Mouse (Mus musculus): ENCODE data around the gene Tcf3. TPM values are rescaled to one million over a fixed set of nuclear protein-coding genes. Genes with fewer than 3 reads are reported as not detected.
A peak's percentile ranks its signal among the peaks of the same experiment; 100 is the strongest.

The Tcf3 gene
- polyA plus RNA-seq, 1 experiment from 2014 or later: 44.4 TPM

- peak overlapping the region; percentile 99 for H3K9ac ChIP-seq (ENCODE audit: low read depth, low read length)
- no peaks in the 10 kb centered on the region for H3K9me3 ChIP-seq (replicated peaks; ENCODE audit: control insufficient read depth, low read length)
- ATAC-seq (ENCODE audit: low read depth): no peak
- H3K36me3 ChIP-seq (ENCODE audit: control insufficient read depth, insufficient read depth): peaks cover 22% of the 10 kb centered on the region
- peaks cover 46% of the 10 kb centered on the region for H3K4me1 ChIP-seq (ENCODE audit: control insufficient read depth, low read depth, low read length)
- H3K4me3 ChIP-seq (ENCODE audit: low read depth, low read length): peak overlapping the region; percentile 96
- H3K27me3 ChIP-seq (ENCODE audit: control insufficient read depth, insufficient read depth, low read depth, low read length): no peaks in the 10 kb centered on the region
- peak overlapping the region; percentile 98 for H3K27ac ChIP-seq (ENCODE audit: low read length)
- H3K4me2 ChIP-seq (ENCODE audit: low read depth, low read length): peak overlapping the region; percentile 72
- under 1% methylated on average over 53 of the region's 60 CpGs for WGBS (ENCODE audit: insufficient replicate concordance)
Observed at GRCm38 (mm10) chr10:80432936-80433512, 423 bp downstream of the Tcf3 start.

- H3K4me1 ChIP-seq (ENCODE audit: control insufficient read depth, low read depth, low read length): peaks cover 43% of the 10 kb centered on the region
- peak overlapping the region; percentile 98 for H3K27ac ChIP-seq (ENCODE audit: low read length)
- H3K36me3 ChIP-seq (ENCODE audit: control insufficient read depth, insufficient read depth): peaks cover 27% of the 10 kb centered on the region
- 3% methylated on average over 4 of the region's 4 CpGs for WGBS (ENCODE audit: insufficient replicate concordance)
- peak overlapping the region; percentile 72 for H3K4me2 ChIP-seq (ENCODE audit: low read depth, low read length)
- H3K27me3 ChIP-seq (ENCODE audit: control insufficient read depth, insufficient read depth, low read depth, low read length): no peaks in the 10 kb centered on the region
- H3K4me3 ChIP-seq (ENCODE audit: low read depth, low read length): peak overlapping the region; percentile 96
- no peak for ATAC-seq (ENCODE audit: low read depth)
- H3K9ac ChIP-seq (ENCODE audit: low read depth, low read length): peak overlapping the region; percentile 99
- H3K9me3 ChIP-seq (replicated peaks; ENCODE audit: control insufficient read depth, low read length): no peaks in the 10 kb centered on the region
Observed at GRCm38 (mm10) chr10:80432387-80432785, 1.1 kb downstream of the Tcf3 start.

GRCm38 (mm10) chr10:80431570-80432386, 1.7 kb downstream of the Tcf3 start:
- peak overlapping the region; percentile 72 for H3K4me2 ChIP-seq (ENCODE audit: low read depth, low read length)
- H3K4me3 ChIP-seq (ENCODE audit: low read depth, low read length): peak overlapping the region; percentile 96
- no peaks in the 10 kb centered on the region for H3K27me3 ChIP-seq (ENCODE audit: control insufficient read depth, insufficient read depth, low read depth, low read length)
- peak overlapping the region; percentile 99 for H3K9ac ChIP-seq (ENCODE audit: low read depth, low read length)
- WGBS (ENCODE audit: insufficient replicate concordance): 22% methylated on average over 16 of the region's 16 CpGs
- H3K4me1 ChIP-seq (ENCODE audit: control insufficient read depth, low read depth, low read length): peaks cover 40% of the 10 kb centered on the region
- H3K27ac ChIP-seq (ENCODE audit: low read length): peak overlapping the region; percentile 98
- peaks cover 33% of the 10 kb centered on the region for H3K36me3 ChIP-seq (ENCODE audit: control insufficient read depth, insufficient read depth)
- H3K9me3 ChIP-seq (replicated peaks; ENCODE audit: control insufficient read depth, low read length): no peaks in the 10 kb centered on the region
- no peak for ATAC-seq (ENCODE audit: low read depth)

GRCm38 (mm10) chr10:80430375-80430980, 3.0 kb downstream of the Tcf3 start:
- Histone ChIP-seq H3K9me3 (replicated peaks; ENCODE audit: control insufficient read depth, low read length) (no peaks in the 10 kb centered on the region; the same call in 1 of the 2 replicates), H3K27ac (ENCODE audit: low read length) (0 out of 2 replicates have a peak overlapping the region, but pooled peaks have one; percentile 20), H3K27me3 (ENCODE audit: control insufficient read depth, insufficient read depth, low read depth, low read length) (no peaks in the 10 kb centered on the region), H3K9ac (ENCODE audit: low read depth, low read length) (no peak overlapping the region), H3K4me2 (ENCODE audit: low read depth, low read length) (no peak overlapping the region), H3K36me3 (ENCODE audit: control insufficient read depth, insufficient read depth) (peaks cover 46% of the 10 kb centered on the region), H3K4me1 (ENCODE audit: control insufficient read depth, low read depth, low read length) (peaks cover 27% of the 10 kb centered on the region), H3K4me3 (ENCODE audit: low read depth, low read length) (no peak overlapping the region)
- 75% methylated on average over 6 of the region's 8 CpGs for WGBS (ENCODE audit: insufficient replicate concordance)
- no peak for ATAC-seq (ENCODE audit: low read depth)

GRCm38 (mm10) chr10:80429800-80430199, 3.6 kb downstream of the Tcf3 start:
- Histone ChIP-seq H3K4me1 (ENCODE audit: control insufficient read depth, low read depth, low read length) (peaks cover 21% of the 10 kb centered on the region), H3K4me2 (ENCODE audit: low read depth, low read length) (no peak overlapping the region), H3K9me3 (replicated peaks; ENCODE audit: control insufficient read depth, low read length) (peaks cover 6% of the 10 kb centered on the region; the same call in 1 of the 2 replicates), H3K36me3 (ENCODE audit: control insufficient read depth, insufficient read depth) (peaks cover 53% of the 10 kb centered on the region), H3K27me3 (ENCODE audit: control insufficient read depth, insufficient read depth, low read depth, low read length) (no peaks in the 10 kb centered on the region), H3K27ac (ENCODE audit: low read length) (no peak overlapping the region; the same call in 1 of the 2 replicates), H3K4me3 (ENCODE audit: low read depth, low read length) (no peak overlapping the region), H3K9ac (ENCODE audit: low read depth, low read length) (no peak overlapping the region)
- no peak for ATAC-seq (ENCODE audit: low read depth)
- WGBS (ENCODE audit: insufficient replicate concordance): 86% methylated on average over 8 of the region's 8 CpGs

GRCm38 (mm10) chr10:80425041-80425440, 8.4 kb downstream of the Tcf3 start:
- Histone ChIP-seq H3K27ac (ENCODE audit: low read length) (peak overlapping the region; percentile 99), H3K27me3 (ENCODE audit: control insufficient read depth, insufficient read depth, low read depth, low read length) (no peaks in the 10 kb centered on the region), H3K36me3 (ENCODE audit: control insufficient read depth, insufficient read depth) (peaks cover 61% of the 10 kb centered on the region), H3K9ac (ENCODE audit: low read depth, low read length) (no peak overlapping the region), H3K4me1 (ENCODE audit: control insufficient read depth, low read depth, low read length) (peaks cover 48% of the 10 kb centered on the region), H3K4me3 (ENCODE audit: low read depth, low read length) (no peak overlapping the region), H3K4me2 (ENCODE audit: low read depth, low read length) (no peak overlapping the region), H3K9me3 (replicated peaks; ENCODE audit: control insufficient read depth, low read length) (peaks cover 6% of the 10 kb centered on the region; the same call in 1 of the 2 replicates)
- no peak for ATAC-seq (ENCODE audit: low read depth)
- 92% methylated on average over 3 of the region's 3 CpGs for WGBS (ENCODE audit: insufficient replicate concordance)

- H3K27ac ChIP-seq (ENCODE audit: low read length): peak overlapping the region; percentile 99
- WGBS (ENCODE audit: insufficient replicate concordance): 17% methylated on average over 4 of the region's 4 CpGs
- peak; percentile 75 for ATAC-seq (ENCODE audit: low read depth)
- H3K4me2 ChIP-seq (ENCODE audit: low read depth, low read length): peak overlapping the region; percentile 49
- peaks cover 61% of the 10 kb centered on the region for H3K36me3 ChIP-seq (ENCODE audit: control insufficient read depth, insufficient read depth)
- H3K4me3 ChIP-seq (ENCODE audit: low read depth, low read length): peak overlapping the region; percentile 14
- no peaks in the 10 kb centered on the region for H3K27me3 ChIP-seq (ENCODE audit: control insufficient read depth, insufficient read depth, low read depth, low read length)
- H3K4me1 ChIP-seq (ENCODE audit: control insufficient read depth, low read depth, low read length): peaks cover 63% of the 10 kb centered on the region
- H3K9me3 ChIP-seq (replicated peaks; ENCODE audit: control insufficient read depth, low read length): peaks cover 6% of the 10 kb centered on the region; the same call in 1 of the 2 replicates
- H3K9ac ChIP-seq (ENCODE audit: low read depth, low read length): peak overlapping the region; percentile 35
Observed at GRCm38 (mm10) chr10:80423562-80423961, 9.9 kb downstream of the Tcf3 start.

GRCm38 (mm10) chr10:80421651-80422472, 11.6 kb downstream of the Tcf3 start:
- Histone ChIP-seq H3K27me3 (ENCODE audit: control insufficient read depth, insufficient read depth, low read depth, low read length) (no peaks in the 10 kb centered on the region), H3K9me3 (replicated peaks; ENCODE audit: control insufficient read depth, low read length) (peaks cover 6% of the 10 kb centered on the region; the same call in 1 of the 2 replicates), H3K27ac (ENCODE audit: low read length) (peak overlapping the region; percentile 99), H3K4me2 (ENCODE audit: low read depth, low read length) (peak overlapping the region; percentile 74), H3K4me1 (ENCODE audit: control insufficient read depth, low read depth, low read length) (peaks cover 70% of the 10 kb centered on the region), H3K9ac (ENCODE audit: low read depth, low read length) (peak overlapping the region; percentile 55), H3K4me3 (ENCODE audit: low read depth, low read length) (peak overlapping the region; percentile 52), H3K36me3 (ENCODE audit: control insufficient read depth, insufficient read depth) (peaks cover 62% of the 10 kb centered on the region)
- ATAC-seq (ENCODE audit: low read depth): peak; percentile 94
- WGBS (ENCODE audit: insufficient replicate concordance): 22% methylated on average over 9 of the region's 9 CpGs
